Mouse (Mus musculus) spleen, embryonic (tissue): ENCODE measurements around the gene Leo1.
"Not testable (repeated sequence)": the region's sequence is repeated elsewhere in the genome, so short reads cannot be mapped to it uniquely, and the experiment has no call there.

ENCODE experiments used
- CTCF ChIA-PET: fragments of 350-600 bp; sonication (Branson Sonifier 250); formaldehyde crosslinking; loops from one replicate; lab custom pipeline; 2022; lab: Charles Lee

Gene Leo1

GRCm38 (mm10) chr9:75463050-75463660, 21.8 kb downstream of the Leo1 start:
- CTCF ChIA-PET, result no interaction called here

DNA sequence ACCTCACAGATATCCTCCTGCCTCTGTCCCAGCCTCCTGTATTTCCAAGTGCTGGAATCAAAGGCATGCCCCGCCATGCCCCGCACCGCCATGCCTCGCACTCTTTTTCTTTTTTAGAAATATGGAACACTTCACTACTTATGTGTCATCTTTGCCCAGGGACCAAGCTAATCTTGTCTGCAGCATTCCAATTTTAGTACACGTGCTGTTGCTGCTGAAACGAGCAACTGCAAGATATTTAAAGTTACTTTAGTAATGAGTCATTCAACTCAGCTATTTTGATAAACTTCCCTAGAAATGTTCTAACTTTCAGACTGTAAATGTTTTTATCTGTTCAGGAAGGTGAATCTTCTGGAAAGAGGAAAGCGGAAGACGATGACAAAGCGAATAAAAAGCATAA, 24.5 kb downstream of the Leo1 start:
- CTCF ChIA-PET, result no interaction called here

DNA sequence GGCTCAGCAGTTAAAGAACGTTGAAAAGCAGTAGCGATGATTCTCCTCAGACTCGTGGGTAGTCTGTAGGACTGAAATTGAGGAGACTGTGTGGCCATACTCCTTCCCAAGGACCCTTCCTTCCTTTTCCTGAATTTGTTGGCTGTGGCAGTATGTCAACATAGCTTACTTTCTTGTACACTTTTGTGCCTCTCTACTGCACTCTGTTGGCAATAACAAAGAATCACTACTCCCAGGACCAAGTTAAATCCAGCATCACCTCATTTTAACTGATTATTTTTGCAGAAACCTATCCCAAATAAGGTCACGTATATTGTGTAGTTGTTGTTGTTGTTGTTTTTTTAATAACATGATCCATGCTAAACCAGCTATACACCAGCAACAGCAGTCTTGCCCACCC, 25.3 kb downstream of the Leo1 start:
- CTCF ChIA-PET, result interaction anchor here (0.5 kb wide), 1 partner anchor 137 kb away, joined by 3 read pairs; no protein-coding TSS in a partner anchor

DNA sequence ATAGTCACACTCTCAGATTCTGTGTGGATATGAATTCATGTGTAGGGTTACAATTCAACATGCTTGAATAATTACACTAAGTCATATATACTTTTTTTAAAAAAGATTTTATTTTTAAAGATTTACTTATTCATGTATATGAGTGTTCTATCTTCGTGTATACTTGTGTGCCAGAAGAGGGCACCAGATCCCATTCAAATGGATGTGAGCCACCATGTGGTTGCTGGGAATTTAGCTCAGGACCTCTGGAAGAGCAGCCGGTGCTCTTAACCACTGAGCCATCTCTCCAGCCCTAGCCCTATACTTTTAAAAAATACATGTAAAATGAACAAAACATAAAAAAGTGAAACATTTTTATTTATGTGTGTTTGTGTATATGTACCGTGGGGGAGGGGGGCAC, 26.3 kb downstream of the Leo1 start:
- CTCF ChIA-PET, result interaction anchor here (0.5 to 0.6 kb wide), 2 partner anchors 113 to 881 kb away, joined by 3 to 4 read pairs; no protein-coding TSS in a partner anchor

DNA sequence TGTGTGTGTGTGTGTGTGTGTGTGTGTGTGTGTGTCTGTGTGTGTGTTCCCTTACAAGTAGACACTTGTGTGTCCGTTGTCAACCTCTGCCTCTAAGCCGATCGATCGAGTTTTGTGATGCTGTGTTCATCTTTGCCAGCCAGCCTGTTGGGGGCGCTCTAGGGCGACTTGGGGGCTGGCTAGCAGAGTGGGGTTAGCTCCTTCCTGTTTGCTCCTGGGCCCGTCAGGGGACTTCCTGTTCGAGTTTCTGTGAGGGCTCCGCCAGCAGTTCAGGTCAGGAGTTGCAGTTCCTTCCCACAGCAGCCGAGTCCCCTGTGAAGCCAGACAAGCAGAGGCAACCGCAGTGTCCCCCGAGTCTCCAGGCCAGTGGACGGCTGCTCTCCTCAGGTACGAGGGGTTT, 27.0 kb downstream of the Leo1 start:
- CTCF ChIA-PET, result interaction anchor here (0.5 to 0.6 kb wide), 2 partner anchors 112 to 881 kb away, joined by 3 to 4 read pairs; no protein-coding TSS in a partner anchor

GRCm38 (mm10) chr9:75477212-75477611, 35.9 kb downstream of the Leo1 start:
- CTCF ChIA-PET, result no interaction called here

GRCm38 (mm10) chr9:75479106-75479725, 37.9 kb downstream of the Leo1 start:
- CTCF ChIA-PET, result no interaction called here

DNA sequence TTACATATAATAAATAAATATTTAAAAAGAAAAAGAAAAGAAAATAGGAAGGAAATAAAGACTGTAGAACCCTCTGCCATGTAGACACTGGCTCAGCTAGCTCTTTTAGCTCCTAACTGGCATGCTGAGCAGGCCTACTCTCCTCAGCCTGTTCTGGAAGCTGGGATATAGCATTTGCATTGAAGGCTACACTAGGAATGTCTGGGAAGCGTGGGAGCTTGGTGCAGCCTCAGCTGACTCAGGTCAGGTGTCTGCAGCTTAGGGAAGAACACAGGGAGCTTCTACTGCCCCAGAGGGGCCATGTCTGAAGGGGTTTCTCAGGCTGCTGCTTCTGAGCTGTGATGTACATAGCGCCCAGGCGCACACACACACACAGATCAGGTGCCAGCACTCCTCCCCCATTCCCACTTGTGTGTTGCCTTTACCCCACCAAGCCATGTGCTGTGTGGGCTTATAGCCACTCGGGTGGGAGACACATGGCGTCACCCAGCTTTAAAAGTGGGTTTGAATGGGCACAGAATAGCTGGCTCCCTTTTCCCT, 39.3 kb downstream of the Leo1 start:
- CTCF ChIA-PET, result no interaction called here

DNA sequence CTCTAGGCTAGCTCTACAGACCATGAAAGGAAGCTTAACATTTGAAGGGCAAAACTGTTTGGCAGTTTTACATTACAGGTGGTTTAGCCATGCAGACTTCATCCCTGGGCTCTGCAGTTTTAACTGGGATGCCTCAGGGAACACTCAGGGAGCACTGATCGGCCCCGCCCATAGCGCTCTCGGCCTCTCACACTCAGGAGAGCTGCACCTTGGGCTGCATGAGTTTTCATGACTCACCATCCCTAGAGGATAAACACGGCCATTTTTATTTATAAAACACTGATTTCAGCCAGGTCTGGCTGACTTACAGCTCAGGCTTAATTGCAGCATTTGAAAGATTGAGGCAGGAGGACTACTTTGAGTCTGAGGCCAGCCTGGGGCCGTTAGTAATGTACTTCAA, 43.9 kb downstream of the Leo1 start:
- CTCF ChIA-PET, result no interaction called here

- CTCF ChIA-PET, result not testable (repeated sequence)
Observed at GRCm38 (mm10) chr9:75488255-75488654, 46.9 kb downstream of the Leo1 start.

DNA sequence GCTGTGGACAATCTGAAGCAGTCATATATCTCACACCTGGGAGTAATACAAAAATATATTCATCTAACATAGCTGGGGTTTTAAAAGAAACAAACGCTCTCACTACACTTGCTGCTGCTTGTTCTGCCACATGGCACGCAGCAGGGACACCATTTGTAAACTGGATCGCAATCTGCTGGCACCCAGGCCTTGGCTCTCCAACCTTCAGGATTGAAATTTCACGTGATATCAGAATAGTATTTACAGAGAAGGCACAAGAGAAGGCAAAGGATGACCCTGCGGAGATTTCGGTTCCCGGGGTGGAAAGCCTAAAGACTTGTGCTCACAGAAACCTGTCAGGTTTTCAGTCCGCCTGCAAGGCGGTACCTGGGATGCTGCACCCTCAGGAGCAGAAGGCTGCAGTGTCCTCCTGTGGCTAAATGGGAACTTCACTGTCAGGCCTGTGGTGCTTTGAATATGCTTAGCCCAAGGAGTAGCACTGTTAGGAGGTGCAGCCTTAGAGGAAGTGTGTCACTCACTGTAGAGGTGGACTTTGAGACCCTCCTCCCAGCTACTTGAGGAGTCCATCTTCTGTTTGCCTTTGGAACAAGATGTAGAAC, 53.2 kb downstream of the Leo1 start:
- CTCF ChIA-PET, result no interaction called here

- CTCF ChIA-PET, result no interaction called here
Observed at GRCm38 (mm10) chr9:75495945-75496344, 54.6 kb downstream of the Leo1 start.

DNA sequence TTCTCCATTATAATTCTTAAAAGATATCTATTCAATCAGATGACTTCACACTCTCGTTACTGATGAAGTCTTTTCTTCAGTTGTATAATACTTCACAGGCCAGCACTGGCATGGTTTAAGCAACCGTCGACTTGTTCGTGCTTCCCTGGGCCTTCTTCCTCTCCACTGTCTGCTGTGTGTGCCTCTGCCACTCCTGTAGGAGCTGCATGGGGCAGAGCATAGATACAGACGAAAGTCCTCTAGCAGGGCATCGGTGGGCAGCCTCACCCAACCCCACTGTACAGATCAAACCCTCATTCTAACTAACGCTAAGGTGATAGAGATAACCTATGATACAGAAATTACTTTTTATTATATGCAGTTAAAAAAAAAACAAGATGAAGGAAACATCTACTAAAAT, 57.2 kb downstream of the Leo1 start:
- CTCF ChIA-PET, result no interaction called here

- CTCF ChIA-PET, result interaction anchor here (0.6 kb wide), 1 partner anchor 825 kb away, joined by 4 read pairs; no protein-coding TSS in a partner anchor
Observed at GRCm38 (mm10) chr9:75504311-75504710, 63.0 kb downstream of the Leo1 start.

DNA sequence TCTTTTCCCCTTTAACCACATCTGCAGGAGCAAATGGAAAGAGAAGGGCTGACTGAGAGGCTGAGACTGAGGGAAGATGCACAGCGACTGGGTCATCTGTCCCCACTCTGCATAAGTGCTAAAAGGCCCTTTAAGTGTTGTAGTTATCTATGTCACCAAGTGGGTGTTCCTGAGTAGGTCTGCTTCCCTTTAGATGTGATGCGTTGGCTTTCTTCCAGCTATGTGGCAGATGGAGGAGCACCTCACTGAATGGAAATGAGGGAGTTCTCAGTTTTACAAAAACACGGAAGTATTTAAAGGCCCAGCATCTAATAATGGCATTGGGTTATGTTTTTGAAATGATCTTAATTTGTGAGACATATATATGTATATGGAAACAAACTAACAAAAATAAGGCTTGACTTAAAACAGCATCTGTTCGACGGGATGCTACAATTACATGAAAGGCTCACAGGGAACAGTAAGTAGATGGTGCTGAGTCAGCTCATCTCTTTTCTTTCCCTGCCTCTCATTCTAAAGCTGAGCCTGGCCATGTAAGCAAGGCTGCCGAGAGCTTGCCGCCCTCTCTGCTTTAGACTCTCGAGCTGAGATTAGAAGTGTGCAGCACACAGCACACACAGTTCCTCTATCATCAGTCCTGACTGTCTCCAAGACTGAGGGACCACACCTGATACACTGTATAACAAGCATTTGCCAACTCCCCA, 70.1 kb downstream of the Leo1 start:
- CTCF ChIA-PET, result no interaction called here

DNA sequence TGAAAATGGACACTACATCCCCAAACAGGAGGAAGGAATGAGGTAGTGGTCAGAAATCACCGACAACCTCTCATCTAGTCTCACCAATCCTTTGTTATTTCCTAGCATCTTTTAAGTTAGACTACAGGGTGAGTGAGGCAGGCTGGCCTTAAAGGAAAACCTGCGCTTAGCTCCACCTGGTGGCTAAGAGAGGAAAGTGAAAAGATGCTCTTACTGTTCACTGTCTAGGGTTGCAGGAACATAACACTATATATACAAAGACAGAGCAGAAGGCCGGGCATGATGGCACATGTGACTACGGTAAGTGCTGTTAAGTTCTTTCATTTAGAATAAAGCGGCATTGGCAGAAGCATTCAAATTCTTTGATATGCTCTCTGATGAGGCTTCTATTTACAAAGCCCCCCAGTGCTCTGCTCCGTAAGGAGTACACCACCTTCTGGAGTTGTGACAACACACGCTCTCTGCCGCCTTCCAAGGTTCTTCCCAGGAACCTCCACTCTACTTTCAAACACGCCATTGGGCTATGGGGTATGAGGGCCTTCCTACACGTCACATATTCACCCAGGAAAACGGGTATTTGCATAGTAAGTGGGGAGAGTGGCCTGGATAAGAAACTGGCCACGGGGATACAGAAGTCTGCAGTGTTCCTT, 74.3 kb downstream of the Leo1 start:
- CTCF ChIA-PET, result interaction anchor here (0.6 to 1.6 kb wide), 2 partner anchors 19 to 67 kb away, joined by 3 to 4 read pairs; no protein-coding TSS in a partner anchor
